Mouse (Mus musculus): ENCODE results near the gene Olfr330.

DNA sequence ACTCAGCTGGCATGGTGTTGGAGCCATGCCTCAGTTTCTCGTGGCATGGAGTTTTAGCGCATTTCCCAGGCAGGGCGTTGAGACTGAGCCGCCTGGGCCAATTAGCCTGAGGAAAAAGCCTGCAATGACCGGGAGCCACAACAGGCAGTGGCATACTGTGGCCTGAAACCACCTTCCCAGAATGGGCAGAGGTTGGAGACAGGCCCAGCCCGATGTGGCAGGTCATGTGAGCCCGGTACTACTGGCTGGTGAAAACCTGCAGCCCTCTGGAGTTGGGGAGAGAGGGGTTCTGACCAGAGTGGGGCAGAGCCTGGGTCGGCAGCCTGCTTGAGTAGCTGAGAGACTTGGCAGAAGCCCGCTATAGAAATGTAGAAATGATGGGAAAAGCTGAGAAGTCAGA lies 35.9 kb downstream of the Olfr330 start:
- TF ChIP-seq CTCF (conservative IDR thresholded peaks at IDR 0.05 in 1 of 2, IDR thresholded peaks at IDR 0.05 in 1 of 2; ENCODE audit: low read depth in 2 of 2, low read length in 2 of 2) (no peak), POLR2AphosphoS2 (IDR thresholded peaks at IDR 0.05; ENCODE audit: low read depth, low read length) (no peak), EP300 (IDR thresholded peaks at IDR 0.05; ENCODE audit: low read length) (no peak), NRF1 (IDR thresholded peaks at IDR 0.05; ENCODE audit: low read depth, low read length) (no peak), POLR2A (IDR thresholded peaks at IDR 0.05; ENCODE audit: low read depth, low read length) (no peak), NELFE (IDR thresholded peaks at IDR 0.05; ENCODE audit: low read depth, low read length) (no peak)

Data from CH12.LX (cell line).